Mouse (Mus musculus) monocyte, adult 2 months (primary cell): Measurements from ENCODE around the gene Nubp1.

Experiments
- DNase-seq, 2 experiments: peaks; one replicate each; pipeline ENCODE4 v3.0.0; 2022; ENCODE audit warnings: low spot score in 2 of 2, low read depth in 1 of 2

Nubp1 gene

GRCm38 (mm10) chr16:10465011-10465681 is 53.4 kb downstream of the Nubp1 start:
- no peak for DNase-seq

GRCm38 (mm10) chr16:10467391-10468107 is 55.8 kb downstream of the Nubp1 start:
- no peak for DNase-seq

- no peak for DNase-seq
These were observed 56.5 kb downstream of the Nubp1 start for GRCm38 (mm10) chr16:10468201-10468600.

- no peak for DNase-seq
These were observed 60.2 kb downstream of the Nubp1 start for GRCm38 (mm10) chr16:10471950-10472349.
